Mouse (Mus musculus): ENCODE measurements at regions not wholly inside any gene's neighbourhood (a gene's known extent, or its start where the extent isn't known, plus 50 kb on each side); places are given as distances from the start of the nearest gene placed in this dataset.

DNA sequence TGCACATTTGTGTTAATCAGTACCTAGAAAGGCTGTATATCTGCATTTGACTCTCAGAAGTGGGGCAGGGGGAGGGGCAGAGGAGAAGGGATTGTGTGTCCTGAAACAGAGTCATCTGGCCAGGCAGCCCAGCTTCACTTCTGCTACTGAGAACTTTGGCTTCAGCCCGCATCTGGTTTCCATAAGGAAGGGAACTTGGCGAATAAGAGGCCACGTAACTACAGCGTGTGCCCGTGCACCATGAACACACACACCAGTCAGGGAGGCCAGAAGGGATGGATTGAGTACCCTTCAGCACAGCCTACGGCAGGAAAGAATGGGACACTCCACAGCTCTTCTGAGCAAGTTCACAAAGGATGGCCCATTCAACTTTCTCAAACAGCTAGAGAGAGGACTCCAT lies 496.0 kb upstream of the Gm26657 start:
- TF ChIP-seq CTCF (IDR thresholded peaks at IDR 0.05; ENCODE audit: low read depth), result no peak
- TF ChIP-seq EP300 (optimal IDR thresholded peaks at IDR 0.05), result no peak

Data from stomach, postnatal 0 days (tissue).